Mouse (Mus musculus): ENCODE results near the gene Ccrl2.

DNA sequence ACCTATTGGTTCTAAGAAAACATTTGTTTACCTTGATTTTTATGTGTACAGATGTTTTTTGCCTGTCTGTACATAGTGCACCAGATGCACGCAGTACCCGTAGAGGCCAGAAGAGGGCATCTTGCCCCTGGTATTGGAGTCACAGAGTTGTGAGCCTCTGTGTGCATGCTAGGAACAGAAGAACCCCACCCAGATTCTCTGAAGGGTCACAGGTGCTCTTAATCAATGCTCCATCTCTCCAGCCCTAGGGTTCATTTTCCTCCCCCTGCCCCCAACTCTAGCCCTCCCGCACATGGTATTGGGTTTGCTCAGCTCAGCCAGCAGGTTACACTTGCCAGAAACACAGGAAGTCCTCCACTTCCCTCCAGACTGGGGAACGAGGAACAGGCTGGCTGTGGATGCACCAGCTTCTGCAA, 13.2 kb upstream of the Ccrl2 start:
- TF ChIP-seq POLR2A (IDR thresholded peaks at IDR 0.05; ENCODE audit: insufficient read depth, low read depth, low read length) (no peak), CTCF (IDR thresholded peaks at IDR 0.05; ENCODE audit: insufficient read depth, low read depth, low read length) (no peak)

Measured in olfactory bulb, adult 2 months (tissue).